Mouse (Mus musculus) embryo, embryonic 9.5 days (tissue): ENCODE data around the gene Xrcc4.
"Not testable (repeated sequence)": the region's sequence is repeated elsewhere in the genome, so short reads cannot be mapped to it uniquely, and the experiment has no call there.

Source experiments
- DNase-seq: peaks from one replicate; pipeline ENCODE4 v3.0.0-alpha.2; 2017; ENCODE audit errors: extremely low spot score

Xrcc4 gene

GRCm38 (mm10) chr13:90088962-90089824, at the start of gene Xrcc4, which contains the start of gene Tmem167:
TSS of gene Xrcc4 (minus strand) at chr13:90089608.
TSS of gene Tmem167 (plus strand) at chr13:90089123.
- peak; percentile 92 for DNase-seq

- DNase-seq: no peak
Observed at GRCm38 (mm10) chr13:90136156-90136910, 46.9 kb upstream of the Xrcc4 start.

DNA sequence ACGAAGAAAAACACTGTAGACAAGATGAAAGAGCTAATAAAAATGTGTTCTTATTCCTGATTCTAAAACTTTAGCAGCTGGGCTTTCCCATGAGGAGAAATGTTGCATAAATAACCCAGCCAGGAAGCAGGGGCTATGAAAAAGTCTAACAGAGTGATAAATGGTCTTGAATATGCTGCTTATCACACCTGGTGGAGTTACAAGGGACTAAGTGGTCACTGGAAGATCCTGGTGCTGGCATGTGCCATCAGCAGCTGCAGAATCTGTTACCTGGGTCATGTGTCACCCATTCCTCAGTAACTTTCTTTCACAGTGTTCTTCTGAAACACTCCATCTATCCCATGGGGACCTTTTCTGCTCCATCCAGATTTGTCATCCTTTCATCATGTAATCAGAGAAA, 22.3 kb upstream of the Xrcc4 start:
- no peak for DNase-seq

GRCm38 (mm10) chr13:90108746-90109145, 19.3 kb upstream of the Xrcc4 start:
- not testable (repeated sequence) for DNase-seq

DNA sequence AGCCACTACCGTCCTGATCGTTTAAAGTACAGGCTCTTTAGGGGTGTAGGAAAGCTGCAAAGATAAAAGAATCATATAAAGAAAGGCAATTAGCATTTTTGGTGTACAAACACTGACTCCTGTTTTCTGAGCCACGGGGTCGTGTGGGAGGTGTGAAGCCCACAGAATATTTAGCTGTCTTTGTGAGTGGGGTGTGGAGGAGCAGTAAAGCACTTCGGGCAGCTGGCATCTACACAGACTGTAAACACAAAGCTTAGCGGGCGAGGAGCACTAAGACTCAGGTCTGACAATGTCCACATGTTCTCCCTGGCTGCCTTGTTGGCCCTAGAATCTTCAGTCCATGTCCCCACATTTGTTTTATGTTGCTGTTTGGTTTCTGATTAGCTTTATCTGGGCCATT, 16.7 kb upstream of the Xrcc4 start:
- no peak for DNase-seq

GRCm38 (mm10) chr13:90101514-90101913, 12.1 kb upstream of the Xrcc4 start:
- DNase-seq: no peak

DNA sequence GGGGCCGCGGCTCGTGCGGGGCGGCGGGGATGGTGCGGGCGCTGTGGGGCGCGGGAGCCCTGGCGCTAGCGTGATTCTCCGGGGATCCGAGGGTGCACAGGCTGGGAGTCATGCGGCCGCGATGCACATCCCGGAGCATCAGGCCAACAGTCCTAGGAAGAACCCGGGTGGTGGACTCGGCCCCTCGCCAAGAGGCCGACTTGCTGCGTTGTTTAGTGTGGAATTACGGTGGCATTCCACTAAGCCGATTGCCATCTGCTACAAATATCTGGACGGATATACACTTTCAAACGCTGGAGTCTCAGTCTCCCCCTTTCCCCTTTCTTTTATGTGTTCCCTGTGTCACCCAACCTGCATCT, 396 bp upstream of the Xrcc4 start:
- DNase-seq: no peak

DNA sequence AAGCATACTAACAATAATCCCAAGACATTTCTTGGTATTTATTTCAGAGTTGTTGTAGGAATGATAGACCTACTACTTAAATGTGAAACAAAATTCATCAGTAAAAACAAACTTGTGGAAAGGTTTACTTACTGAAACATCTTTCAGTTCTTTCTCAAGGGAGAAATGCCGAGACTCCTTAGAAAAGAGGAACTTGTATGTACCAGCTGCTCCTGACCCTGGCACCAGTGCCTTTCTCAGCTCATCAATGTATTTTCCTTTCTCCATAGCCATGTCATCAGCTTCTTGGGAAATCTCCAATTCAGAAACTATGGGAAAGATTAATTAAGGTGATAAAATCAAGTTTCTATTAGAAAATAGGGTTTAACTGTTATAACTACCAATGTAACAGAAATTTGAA, 27.5 kb downstream of the Xrcc4 start:
- DNase-seq: no peak

DNA sequence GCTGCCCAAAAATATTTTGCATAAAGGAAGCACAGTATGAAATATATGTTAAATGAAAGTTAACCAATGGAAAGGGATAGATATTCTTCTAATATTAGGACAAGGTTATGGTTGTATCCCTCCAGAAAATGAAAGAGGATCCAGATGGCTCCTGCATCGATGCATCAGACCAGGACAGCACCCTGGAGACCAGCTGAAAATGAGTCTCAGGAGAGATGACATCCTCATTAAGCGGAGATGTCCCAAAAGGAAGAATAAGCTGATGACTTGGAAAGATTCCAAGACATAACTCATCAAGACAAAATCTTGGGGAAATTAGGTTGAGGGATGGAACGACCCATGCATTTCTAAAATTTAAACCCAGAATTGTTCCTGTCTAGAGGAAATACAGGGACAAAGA, 37.0 kb downstream of the Xrcc4 start:
- DNase-seq: no peak

DNA sequence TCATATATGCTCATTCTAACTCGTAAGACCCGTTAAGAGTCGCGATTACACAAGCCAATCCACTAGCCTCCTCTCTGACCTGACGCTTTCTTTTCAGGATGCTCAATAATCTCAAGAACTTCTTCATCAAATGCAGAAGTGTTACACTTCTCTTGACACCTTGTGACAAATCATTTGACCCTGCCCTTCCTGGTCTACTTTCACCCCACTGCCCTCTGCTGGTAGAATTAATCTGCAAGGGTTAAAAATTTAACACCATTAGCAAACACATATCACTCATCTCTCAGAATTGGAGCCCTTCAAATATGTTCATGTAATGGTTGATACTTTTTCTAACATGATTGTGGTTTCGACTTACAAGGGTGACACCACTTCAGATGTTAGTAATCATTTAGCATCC, 37.7 kb downstream of the Xrcc4 start:
- DNase-seq: peak; percentile 14

DNA sequence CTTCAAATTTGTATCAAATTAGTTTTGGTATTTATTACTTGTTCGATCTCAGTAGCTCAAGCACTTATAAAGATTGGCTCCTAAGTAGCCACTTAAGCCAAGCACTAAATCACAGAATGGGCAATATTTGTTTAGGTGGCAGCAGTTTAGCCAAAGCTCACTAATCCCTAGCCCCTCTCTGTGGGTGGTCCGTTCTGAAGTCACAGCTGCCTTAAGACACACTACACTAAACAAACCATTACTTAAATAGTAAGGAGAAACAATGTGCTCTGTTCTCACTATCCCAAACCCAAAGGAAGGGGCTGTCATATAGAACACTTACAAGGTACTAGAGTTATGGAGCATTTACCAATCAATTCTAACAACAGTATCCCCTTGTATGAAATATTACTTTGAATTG, 49.8 kb downstream of the Xrcc4 start:
- DNase-seq: peak; percentile 66

DNA sequence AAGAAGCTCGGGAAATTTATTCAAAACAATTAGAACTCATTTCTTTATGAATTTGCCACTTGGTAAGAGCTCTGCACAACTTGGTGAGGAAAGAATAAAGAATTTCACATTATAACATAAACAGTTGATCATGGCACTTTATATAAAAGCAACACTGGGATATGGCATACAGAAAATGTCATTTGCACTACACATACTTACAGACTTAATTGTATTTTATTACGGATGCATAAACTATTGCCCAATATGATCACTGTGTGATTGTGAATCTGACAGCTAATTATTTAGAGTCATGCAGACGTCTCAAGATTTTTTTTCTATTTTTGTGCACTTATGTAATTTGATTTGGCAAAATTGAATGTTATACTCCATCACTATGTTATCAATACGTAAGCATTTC, 56.4 kb downstream of the Xrcc4 start:
- DNase-seq: no peak

GRCm38 (mm10) chr13:90032523-90032922, 56.9 kb downstream of the Xrcc4 start:
- DNase-seq: no peak

- peak; percentile 17 for DNase-seq
Observed at GRCm38 (mm10) chr13:90030911-90031310, 58.5 kb downstream of the Xrcc4 start.

DNA sequence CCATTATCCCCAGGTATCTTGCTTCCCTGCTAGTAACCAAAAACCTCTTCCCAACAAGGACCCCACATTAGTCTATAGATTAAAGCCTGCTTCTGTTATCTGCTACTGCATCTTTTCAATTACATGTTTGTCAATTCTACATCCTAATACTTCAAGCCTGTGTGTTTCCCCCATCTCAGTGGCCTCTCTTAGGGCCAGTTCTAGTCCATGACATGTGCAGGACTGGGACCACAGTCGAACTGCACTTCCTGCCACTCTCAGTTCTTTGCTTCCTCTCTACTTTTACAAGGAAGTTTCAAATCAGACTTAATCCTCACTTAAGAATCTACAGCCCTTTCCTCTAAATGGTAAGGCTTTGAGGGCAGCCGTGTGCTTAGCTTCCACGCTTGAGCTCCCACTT, 76.8 kb downstream of the Xrcc4 start:
- peak; percentile 9 for DNase-seq

DNA sequence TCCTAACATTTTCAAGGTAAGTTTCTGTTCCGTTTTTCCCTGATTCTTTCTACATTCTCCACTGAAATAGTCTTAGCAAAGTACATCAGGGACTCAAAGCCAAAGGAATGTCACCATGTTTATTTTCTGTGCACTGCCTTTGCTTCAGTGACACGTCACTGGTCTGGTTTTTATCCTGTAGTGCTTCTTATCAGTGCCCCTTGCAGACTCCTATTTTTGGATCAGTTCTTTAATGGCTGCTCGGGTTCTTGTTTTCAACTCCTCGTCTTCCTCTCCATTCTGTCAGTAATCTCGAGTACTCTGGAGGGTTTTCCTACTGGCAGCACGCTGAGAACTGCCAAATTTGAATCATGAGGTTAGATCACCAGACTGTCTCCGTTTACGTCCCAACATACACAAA, 77.2 kb downstream of the Xrcc4 start:
- no peak for DNase-seq

- no peak for DNase-seq
Observed at GRCm38 (mm10) chr13:90011129-90011528, 78.3 kb downstream of the Xrcc4 start.

GRCm38 (mm10) chr13:90009786-90010185, 79.6 kb downstream of the Xrcc4 start:
- DNase-seq: no peak

GRCm38 (mm10) chr13:90005561-90005960, 83.8 kb downstream of the Xrcc4 start:
- DNase-seq: no peak

- DNase-seq: no peak
Observed at GRCm38 (mm10) chr13:89997531-89997930, 91.9 kb downstream of the Xrcc4 start.

DNA sequence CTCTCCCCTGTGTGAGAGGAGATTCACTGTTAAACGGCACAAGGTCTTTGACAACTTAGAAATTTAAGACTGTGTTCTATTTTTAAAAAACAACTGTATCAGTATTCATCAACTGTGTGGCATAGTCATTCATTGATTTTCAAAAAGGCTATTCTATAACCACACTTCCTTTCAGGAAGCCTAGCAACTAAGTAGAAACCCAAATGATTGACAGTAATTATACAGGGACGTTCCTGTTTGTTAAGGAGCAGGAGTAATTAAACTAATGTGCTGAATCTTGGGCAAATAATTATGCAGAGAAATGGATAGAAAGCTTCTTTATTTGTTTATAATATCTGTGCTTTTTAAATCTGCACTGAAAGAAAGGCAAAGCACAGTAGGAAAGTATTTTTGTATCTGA, 103.3 kb downstream of the Xrcc4 start:
- no peak for DNase-seq

DNA sequence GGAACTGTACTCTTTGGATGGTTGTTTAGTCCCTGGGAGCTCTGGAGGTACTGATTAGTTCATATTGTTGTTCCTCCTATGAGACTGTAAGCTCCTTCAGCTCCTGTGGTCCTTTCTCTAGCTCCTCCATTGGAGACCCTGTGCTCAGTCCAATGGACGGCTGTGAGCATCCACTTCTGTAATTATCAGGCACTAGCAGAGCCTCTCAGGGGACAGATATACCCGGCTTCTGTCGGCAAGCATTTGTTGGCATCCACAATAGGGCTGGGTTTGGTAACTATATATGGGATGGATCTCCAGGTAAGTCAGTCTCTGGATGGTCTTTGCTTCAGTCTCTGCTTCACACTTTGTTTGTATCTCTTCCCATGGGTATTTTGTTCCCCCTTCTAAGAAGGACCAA, 118.5 kb downstream of the Xrcc4 start:
- DNase-seq: no peak

DNA sequence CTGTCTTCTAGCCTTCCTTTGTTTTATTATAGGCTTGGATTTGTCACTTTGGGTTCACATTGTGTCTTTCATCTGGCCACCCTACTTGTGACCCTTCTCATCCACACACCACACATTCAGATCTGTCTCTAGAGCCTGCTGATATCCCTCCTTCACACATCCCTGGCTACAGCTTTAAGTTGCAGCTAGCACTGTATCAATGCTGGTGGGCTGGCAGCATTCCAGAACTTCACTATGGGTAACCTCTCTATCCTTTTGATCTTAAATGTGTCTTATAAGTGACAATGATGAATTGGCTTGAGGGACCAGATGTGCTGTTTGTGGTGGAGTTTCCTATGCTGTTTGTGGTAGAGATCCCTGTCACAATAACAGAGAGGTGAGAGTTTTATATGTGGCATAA, 120.7 kb downstream of the Xrcc4 start:
- peak; percentile 20 for DNase-seq
